Mouse (Mus musculus) testis, adult 10 weeks (tissue): ENCODE measurements around the gene Pla2g12a. TPM values are rescaled to one million over a fixed set of nuclear protein-coding genes. Genes with fewer than 3 reads are reported as not detected.

Source experiments
- polyA plus RNA-seq: library from polyadenylated mRNA; stranded (reverse); fragments of 350-450 nt; fragmentation: Illumina TruSeq; extraction: RNeasy Lipid Tissue Mini Kit (QIAGEN cat#74804); gene quantifications from one replicate; pipeline ENCODE4 v1.2.3, GENCODE M21; 2014; ENCODE audit warnings: low read depth, low replicate concordance

Pla2g12a gene
- polyA plus RNA-seq, result 15.9 TPM

GRCm38 (mm10) chr3:129878405-129879021 is at the start of gene Pla2g12a:
Gene Pla2g12a, plus strand, starts transcription at chr3:129878606.

GRCm38 (mm10) chr3:129831035-129831568 is 47.3 kb upstream of the Pla2g12a start, which contains the start of gene Gar1:
Gene Gar1, minus strand, starts transcription at chr3:129831396.

GRCm38 (mm10) chr3:129835388-129835934 is 42.9 kb upstream of the Pla2g12a start, which contains the start of gene Cfi:
Gene Cfi, plus strand, starts transcription at chr3:129835884.

GRCm38 (mm10) chr3:129901271-129901809 is 22.9 kb downstream of the Pla2g12a start, which contains the start of gene Casp6:
Gene Casp6, plus strand, starts transcription at chr3:129901425.

Other genes starting within 250 kb of the Pla2g12a start
- 3.8 TPM for gene Egf, start 123.3 kb upstream of the Pla2g12a start, polyA plus RNA-seq
- not detected for gene Lrit3, start 74.6 kb upstream of the Pla2g12a start, polyA plus RNA-seq
- 0.56 TPM for gene Rrh, start 56.0 kb upstream of the Pla2g12a start, polyA plus RNA-seq
- 59.6 TPM for gene Gar1, start 47.2 kb upstream of the Pla2g12a start, polyA plus RNA-seq
- gene Cfi, start 42.7 kb upstream of the Pla2g12a start, polyA plus RNA-seq, result 0.84 TPM
- gene Casp6, start 22.8 kb downstream of the Pla2g12a start, polyA plus RNA-seq, result 11.5 TPM
- gene Mcub, start 91.6 kb downstream of the Pla2g12a start, polyA plus RNA-seq, result 4.2 TPM
- gene Sec24b, start 182.9 kb downstream of the Pla2g12a start, polyA plus RNA-seq, result 159 TPM